Mouse (Mus musculus) ES-E14 (cell line): ENCODE results near the gene Rfx2.

Source experiments
- CHD2 ChIP-seq: IDR thresholded peaks from 2 replicates; pipeline ENCODE4 v1.6.1; 2014; ENCODE audit warnings: mild to moderate bottlenecking, low read depth, low read length, inconsistent platforms
- ZNF384 ChIP-seq: IDR thresholded peaks from 2 replicates; pipeline ENCODE4 v1.6.1; 2012; ENCODE audit warnings: low read depth, low read length, inconsistent platforms

- no peak for TF ChIP-seq CHD2
- no peak for TF ChIP-seq ZNF384
Measured at GRCm38 (mm10) chr17:56788886-56789285, 41.9 kb downstream of the Rfx2 start.
